Mouse (Mus musculus) forebrain, embryonic 13.5 days (tissue): ENCODE results near the gene Morn5. TPM values are rescaled to one million over a fixed set of nuclear protein-coding genes. Genes with fewer than 3 reads are reported as not detected.
A peak's percentile ranks its signal among the peaks of the same experiment; 100 is the strongest.

ENCODE experiments used
- ATAC-seq: fragments of 200-750 bp; cut with Nextera tagmentation; 2 replicates; pipeline ENCODE4 v1.8.0; 2017
- H3K27ac ChIP-seq: fragments of 300-500 bp; sonication (generic); 2 replicates; pipeline ENCODE4 v1.5.1; 2015; ENCODE audit warnings: inconsistent platforms, mild to moderate bottlenecking, moderate library complexity
- H3K27me3 ChIP-seq: fragments of 300-500 bp; sonication (generic); 2 replicates; pipeline ENCODE4 v1.6.1; 2015; ENCODE audit warnings: mild to moderate bottlenecking, inconsistent platforms
- H3K36me3 ChIP-seq: fragments of 300-500 bp; sonication (generic); 2 replicates; pipeline ENCODE4 v1.6.1; 2015; ENCODE audit warnings: mild to moderate bottlenecking, inconsistent platforms; ENCODE audit not compliant: poor library complexity, severe bottlenecking
- H3K4me1 ChIP-seq: fragments of 300-500 bp; sonication (generic); 2 replicates; pipeline ENCODE4 v1.6.1; 2015; ENCODE audit warnings: inconsistent platforms
- H3K4me2 ChIP-seq: fragments of 300-500 bp; sonication (generic); 2 replicates; pipeline ENCODE4 v1.6.1; 2015; ENCODE audit warnings: inconsistent platforms, mild to moderate bottlenecking, moderate library complexity
- H3K4me3 ChIP-seq: fragments of 300-500 bp; sonication (generic); 2 replicates; pipeline ENCODE4 v1.5.1; 2015; ENCODE audit warnings: mild to moderate bottlenecking, inconsistent platforms
- H3K9ac ChIP-seq: fragments of 300-500 bp; sonication (generic); 2 replicates; pipeline ENCODE4 v1.6.1; 2015; ENCODE audit warnings: mild to moderate bottlenecking, inconsistent platforms
- H3K9me3 ChIP-seq: fragments of 300-500 bp; sonication (generic); replicated peaks from 2 replicates; pipeline ENCODE4 v1.6.1; 2016; ENCODE audit warnings: inconsistent platforms
- WGBS: fragments of 180-500 bp; shearing (Covaris S2); methylation state at CpG from one replicate; pipeline ENCODE4 v1.1.7; 2015; 5-methylcytosine and 5-hydroxymethylcytosine counted together
- polyA plus RNA-seq: library from polyadenylated mRNA; unstranded; fragments of >200 nt; fragmentation: Nextera tagmentation; extraction: Ambion mirVana; gene quantifications from 2 replicates; pipeline ENCODE4 v1.2.1, GENCODE M21; 2015

Morn5 gene
- polyA plus RNA-seq = 2.0 and 4.1 TPM in 2 replicates

DNA sequence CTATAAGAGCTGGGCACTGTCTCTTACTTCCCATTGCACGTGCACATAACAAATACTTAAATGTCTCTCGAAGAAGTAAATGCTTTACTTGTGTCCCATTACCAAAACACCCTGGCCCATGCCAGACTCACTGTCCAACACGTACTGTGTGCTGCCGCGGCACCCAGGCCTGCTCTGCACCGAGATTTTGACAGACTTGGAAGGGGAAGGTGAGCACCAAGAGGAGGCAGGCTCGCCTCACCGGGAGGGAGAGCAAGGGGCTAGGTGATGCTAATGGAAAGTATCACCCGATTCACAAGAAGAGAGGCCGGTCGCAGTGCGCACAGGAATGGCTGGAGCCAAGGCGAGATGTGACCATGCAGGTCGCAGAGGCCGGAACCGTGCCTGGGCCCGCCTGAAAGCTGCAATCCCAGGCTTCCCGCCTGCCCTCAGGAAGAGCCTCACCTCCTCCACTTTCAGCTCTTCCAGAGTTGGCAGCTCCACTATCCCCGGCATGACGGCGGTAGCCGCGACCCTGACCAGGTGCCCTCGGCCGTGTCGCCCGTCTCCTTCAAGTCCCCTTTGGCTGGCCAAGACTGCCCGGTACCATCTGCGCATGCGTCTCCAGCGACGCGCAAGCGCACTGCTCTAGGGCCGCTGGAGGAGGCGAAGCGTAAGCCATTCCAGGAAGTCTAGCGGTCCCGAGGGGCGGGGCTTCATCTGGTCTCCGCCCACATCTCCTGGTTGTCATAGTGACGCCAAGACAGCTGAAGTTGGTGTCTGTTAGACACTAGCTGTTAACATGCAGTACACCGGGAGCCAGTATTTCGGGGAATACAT is at the start of gene Morn5, which contains the start of gene Ndufa8:
TSS of gene Morn5 (plus strand) at position 711 of the 819 bp plus-strand sequence.
TSS of gene Ndufa8 (minus strand) at position 659 of the 819 bp plus-strand sequence.
- peak within 1 kb of the TSS; percentile 92 for H3K9ac ChIP-seq
- peaks cover 13% of the 10 kb centered on the region for H3K4me1 ChIP-seq
- H3K4me3 ChIP-seq = peak within 1 kb of the TSS; percentile 77
- under 1% methylated on average over 44 of the region's 44 CpGs for WGBS
- H3K36me3 ChIP-seq = peaks cover 4% of the 10 kb centered on the region
- H3K27ac ChIP-seq = peak within 1 kb of the TSS; percentile 15; the same call in 1 of the 2 replicates
- peak within 1 kb of the TSS; percentile 73 for H3K4me2 ChIP-seq
- ATAC-seq = peak; percentile 97
- 0 out of 2 replicates have a peak, but pooled peaks cover 4% of the 10 kb centered on the region for H3K27me3 ChIP-seq
- no peaks in the 10 kb centered on the region for H3K9me3 ChIP-seq

DNA sequence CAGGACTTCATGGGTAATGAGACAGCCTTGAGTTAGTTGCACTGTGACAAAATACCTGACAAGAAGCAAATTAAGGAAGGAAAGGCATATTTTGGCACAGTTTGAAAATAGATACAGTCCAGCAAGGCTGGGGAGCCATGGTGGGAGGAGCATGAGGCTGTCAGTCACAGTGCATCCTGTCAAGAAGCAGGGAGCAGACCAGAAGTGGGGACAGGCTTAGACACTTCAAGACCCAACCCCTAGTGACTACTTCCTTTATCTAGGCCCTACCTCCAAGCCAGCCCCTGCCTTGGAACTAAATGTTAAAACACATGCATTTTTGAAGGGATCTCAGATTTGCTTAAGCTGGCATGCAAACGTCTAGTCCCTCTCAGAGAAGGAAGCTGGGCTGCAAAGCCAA is 48.9 kb upstream of the Morn5 start:
- Histone ChIP-seq H3K27me3 (peaks cover 4% of the 10 kb centered on the region; the same call in 1 of the 2 replicates), H3K4me3 (no peak overlapping the region), H3K9ac (no peak overlapping the region), H3K4me2 (no peak overlapping the region), H3K27ac (no peak overlapping the region), H3K36me3 (no peaks in the 10 kb centered on the region), H3K9me3 (no peaks in the 10 kb centered on the region), H3K4me1 (peaks cover 6% of the 10 kb centered on the region)
- WGBS = 66% methylated on average over 1 of the region's 1 CpGs
- no peak for ATAC-seq

DNA sequence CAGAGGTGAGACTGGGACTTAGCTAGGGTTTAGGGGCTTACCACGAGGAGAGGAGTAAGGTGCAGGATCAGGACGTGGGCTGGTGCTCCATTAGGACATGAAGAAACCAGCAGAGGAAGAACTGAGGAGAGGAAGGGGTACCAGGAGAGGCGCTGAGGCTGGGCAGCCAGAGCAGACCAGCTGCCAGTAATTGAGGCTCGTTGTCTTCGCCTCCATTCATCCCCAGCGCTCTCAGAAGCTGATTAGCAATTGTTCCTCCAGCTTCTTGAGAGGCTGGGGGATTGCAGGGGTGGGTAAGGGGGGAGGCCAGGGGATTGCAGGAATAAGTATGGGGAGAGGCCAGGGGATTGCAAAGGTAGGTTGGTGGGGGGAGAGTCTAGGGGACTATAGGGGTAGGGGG is 47.1 kb upstream of the Morn5 start:
- WGBS = 16% methylated on average over 6 of the region's 6 CpGs

DNA sequence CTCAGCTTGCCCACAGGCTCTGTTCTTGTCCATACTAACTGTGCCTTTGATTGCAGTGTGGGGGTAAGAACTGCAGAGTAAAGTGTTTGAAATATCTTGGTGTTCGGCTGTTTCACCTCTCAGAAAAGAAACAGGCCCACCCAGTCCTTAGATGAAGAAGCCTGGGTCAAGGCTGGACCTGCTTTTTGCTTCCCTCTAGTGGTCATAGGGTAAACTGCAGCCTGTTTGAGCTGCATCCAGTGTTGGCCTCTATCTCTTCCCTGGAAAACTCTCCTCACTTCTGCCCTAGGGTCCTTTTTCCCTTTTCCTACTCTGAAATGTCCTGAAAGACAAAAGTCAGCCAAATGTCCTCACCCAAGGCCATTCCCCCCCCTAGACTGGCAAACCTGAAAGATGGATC is 41.2 kb upstream of the Morn5 start:
- 27% methylated on average over 1 of the region's 1 CpGs for WGBS
- H3K27me3 ChIP-seq = peaks cover 24% of the 10 kb centered on the region
- H3K36me3 ChIP-seq = no peaks in the 10 kb centered on the region
- H3K4me1 ChIP-seq = peaks cover 20% of the 10 kb centered on the region
- no peak for ATAC-seq
- no peaks in the 10 kb centered on the region for H3K9me3 ChIP-seq
- H3K4me3 ChIP-seq = no peak overlapping the region
- H3K9ac ChIP-seq = no peak overlapping the region
- H3K27ac ChIP-seq = no peak overlapping the region
- no peak overlapping the region for H3K4me2 ChIP-seq

More for the DNA sequence above, 47.1 kb upstream of the Morn5 start:
- peak; percentile 79 for ATAC-seq
- Histone ChIP-seq H3K4me1 (peaks cover 6% of the 10 kb centered on the region), H3K9me3 (no peaks in the 10 kb centered on the region), H3K27me3 (peaks cover 9% of the 10 kb centered on the region; the same call in 1 of the 2 replicates), H3K36me3 (no peaks in the 10 kb centered on the region), H3K9ac (no peak overlapping the region), H3K4me3 (no peak overlapping the region), H3K27ac (peak overlapping the region; percentile 40; the same call in 1 of the 2 replicates), H3K4me2 (no peak overlapping the region)

DNA sequence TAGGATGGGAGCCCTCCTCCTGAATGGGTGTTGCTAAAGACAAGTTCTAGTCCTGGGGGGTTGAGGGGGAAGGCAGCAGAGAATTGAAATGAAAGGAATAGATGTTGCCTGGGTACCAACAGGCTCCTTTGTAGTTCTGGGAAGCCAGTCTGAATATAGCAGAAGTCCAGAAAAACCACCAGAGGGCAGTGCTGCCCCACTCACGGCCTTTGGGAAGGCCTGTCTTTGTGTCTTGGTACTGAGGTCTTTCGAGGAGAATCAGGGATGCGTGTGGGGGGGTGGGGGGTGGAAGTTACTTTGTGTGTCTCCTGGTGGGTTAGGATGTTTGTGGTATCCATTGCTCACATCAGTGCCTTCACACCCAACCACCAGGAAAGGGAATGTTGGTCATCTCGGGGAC is 39.9 kb upstream of the Morn5 start:
- no peaks in the 10 kb centered on the region for H3K9me3 ChIP-seq
- WGBS = 18% methylated on average over 4 of the region's 4 CpGs
- peaks cover 20% of the 10 kb centered on the region for H3K4me1 ChIP-seq
- ATAC-seq = peak; percentile 46
- H3K27me3 ChIP-seq = peaks cover 28% of the 10 kb centered on the region
- H3K36me3 ChIP-seq = no peaks in the 10 kb centered on the region
- H3K27ac ChIP-seq = no peak overlapping the region
- H3K4me3 ChIP-seq = no peak overlapping the region
- no peak overlapping the region for H3K9ac ChIP-seq
- H3K4me2 ChIP-seq = no peak overlapping the region

DNA sequence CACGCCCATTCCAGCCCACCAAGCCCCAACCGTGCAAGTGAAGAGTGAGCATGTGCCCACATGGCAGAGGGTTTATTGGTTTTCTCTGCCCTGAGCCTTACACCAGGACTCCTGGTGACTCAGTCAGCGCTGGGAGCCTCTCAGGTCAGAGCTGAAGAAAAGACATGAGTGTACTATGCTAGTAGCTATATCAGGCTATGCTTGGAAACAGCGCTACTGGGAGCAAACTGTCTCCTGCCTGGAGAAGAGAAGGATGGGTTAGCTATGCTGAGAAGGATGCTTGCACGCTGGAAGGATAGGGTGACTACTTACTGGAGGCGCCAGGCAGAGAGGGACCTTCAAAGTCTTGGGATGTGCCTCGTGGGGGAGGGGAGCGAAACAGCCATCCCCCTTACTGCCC is 38.7 kb upstream of the Morn5 start:
- Histone ChIP-seq H3K4me2 (peak overlapping the region; percentile 74), H3K27ac (peak overlapping the region; percentile 87), H3K36me3 (no peaks in the 10 kb centered on the region), H3K4me3 (no peak overlapping the region), H3K27me3 (peaks cover 28% of the 10 kb centered on the region), H3K9ac (peak overlapping the region; percentile 67; the same call in 1 of the 2 replicates), H3K4me1 (peaks cover 20% of the 10 kb centered on the region), H3K9me3 (no peaks in the 10 kb centered on the region)
- WGBS = 37% methylated on average over 8 of the region's 8 CpGs
- no peak; the same call in 1 of the 2 replicates for ATAC-seq

DNA sequence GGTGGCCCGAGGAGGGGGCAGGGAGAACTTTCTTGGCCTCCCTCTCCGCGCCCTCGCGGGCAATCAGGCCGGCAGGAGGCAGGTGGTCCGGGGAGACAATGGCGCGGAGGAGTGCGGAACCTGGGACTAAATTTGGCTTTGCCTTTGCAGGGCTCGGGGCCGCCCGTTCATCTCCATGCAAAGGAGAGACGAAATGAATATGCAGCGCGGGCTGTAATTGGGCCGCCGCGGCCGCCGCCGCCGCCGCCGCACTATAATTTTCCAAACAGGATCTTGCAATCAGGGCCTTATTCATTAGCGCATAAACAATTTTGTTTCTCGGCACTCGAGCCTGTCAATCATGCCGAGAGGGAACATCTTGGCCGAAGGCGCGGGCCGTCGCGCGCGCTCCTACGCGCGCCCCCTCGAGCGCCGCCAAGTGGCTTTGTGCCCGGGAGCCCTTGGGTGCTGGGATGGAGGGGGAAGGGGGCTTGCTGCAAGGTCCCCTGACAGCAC is 37.9 kb upstream of the Morn5 start:
- peak overlapping the region; percentile 45 for H3K4me3 ChIP-seq
- H3K4me1 ChIP-seq = peaks cover 20% of the 10 kb centered on the region
- H3K36me3 ChIP-seq = no peaks in the 10 kb centered on the region
- peak; percentile 80 for ATAC-seq
- peak overlapping the region; percentile 87 for H3K27ac ChIP-seq
- WGBS = under 1% methylated on average over 44 of the region's 44 CpGs
- H3K9me3 ChIP-seq = no peaks in the 10 kb centered on the region
- H3K27me3 ChIP-seq = peaks cover 24% of the 10 kb centered on the region
- H3K9ac ChIP-seq = peak overlapping the region; percentile 67
- H3K4me2 ChIP-seq = peak overlapping the region; percentile 74

DNA sequence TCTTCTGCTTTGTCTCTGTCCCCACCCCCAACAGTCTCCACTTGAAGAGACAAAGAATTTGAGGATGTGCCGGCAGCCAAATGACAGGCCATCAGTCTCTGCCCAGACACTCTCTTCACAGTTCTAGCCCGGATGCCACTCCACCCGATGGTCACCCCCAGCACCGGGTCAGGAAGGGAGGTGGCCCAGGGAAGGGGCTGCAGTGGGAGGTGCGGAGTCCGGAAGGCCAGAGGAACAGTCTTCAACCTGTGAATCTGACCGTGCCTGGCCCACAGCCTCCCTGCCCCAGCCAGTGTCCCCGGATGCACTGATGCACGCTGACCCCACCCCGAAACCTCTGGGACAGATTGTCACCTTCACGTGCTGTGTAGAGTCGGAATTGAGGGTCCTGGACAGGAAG is 36.2 kb upstream of the Morn5 start:
- Histone ChIP-seq H3K27me3 (peaks cover 23% of the 10 kb centered on the region), H3K4me3 (no peak overlapping the region), H3K9me3 (no peaks in the 10 kb centered on the region), H3K4me2 (no peak overlapping the region), H3K36me3 (no peaks in the 10 kb centered on the region), H3K4me1 (peaks cover 20% of the 10 kb centered on the region), H3K9ac (no peak overlapping the region), H3K27ac (no peak overlapping the region)
- ATAC-seq = no peak
- WGBS = 69% methylated on average over 12 of the region's 12 CpGs

DNA sequence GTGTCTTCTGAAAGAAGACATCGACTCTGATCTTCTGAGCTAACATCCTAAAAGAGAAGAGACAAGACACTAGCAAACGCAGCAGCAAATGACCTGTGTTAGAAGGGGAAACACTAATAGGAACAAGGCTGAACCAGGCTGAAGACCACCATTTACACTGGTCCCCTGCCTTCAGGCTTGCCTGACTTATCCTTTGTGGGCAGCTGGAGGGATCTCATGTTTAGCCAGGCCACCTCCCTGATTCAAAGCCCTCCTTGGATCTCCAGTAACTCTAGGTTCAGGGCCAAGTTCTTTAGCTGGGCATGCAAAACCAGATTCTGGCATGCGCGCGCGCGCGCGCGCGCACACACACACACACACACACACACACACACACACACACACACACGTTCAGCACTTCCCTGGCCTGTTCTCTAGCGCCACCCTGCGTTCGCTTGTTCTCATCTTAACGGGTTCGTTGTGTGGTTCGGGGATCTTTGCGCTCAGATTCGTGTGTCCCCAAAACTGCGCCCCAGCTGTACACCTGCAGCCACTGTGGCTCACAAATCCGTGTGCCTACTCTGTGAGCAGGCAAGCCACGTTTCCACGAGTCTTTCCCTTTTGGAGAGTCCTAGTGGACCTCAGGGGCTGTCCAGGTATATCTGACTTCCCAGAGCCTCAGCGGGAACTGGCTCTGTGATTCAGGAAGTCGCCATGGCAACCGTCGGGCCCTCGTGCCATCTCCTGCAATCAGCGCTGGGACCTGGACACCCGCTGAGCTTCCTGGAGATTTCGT is 27.7 kb upstream of the Morn5 start:
- H3K4me1 ChIP-seq = peaks cover 12% of the 10 kb centered on the region
- H3K27me3 ChIP-seq = 0 out of 2 replicates have a peak, but pooled peaks cover 9% of the 10 kb centered on the region
- H3K9ac ChIP-seq = peak overlapping the region; percentile 48
- no peak overlapping the region for H3K27ac ChIP-seq
- 7% methylated on average over 32 of the region's 32 CpGs for WGBS
- no peaks in the 10 kb centered on the region for H3K9me3 ChIP-seq
- H3K4me2 ChIP-seq = peak overlapping the region; percentile 60
- no peaks in the 10 kb centered on the region for H3K36me3 ChIP-seq
- peak overlapping the region; percentile 28 for H3K4me3 ChIP-seq
- ATAC-seq = peak; percentile 79

DNA sequence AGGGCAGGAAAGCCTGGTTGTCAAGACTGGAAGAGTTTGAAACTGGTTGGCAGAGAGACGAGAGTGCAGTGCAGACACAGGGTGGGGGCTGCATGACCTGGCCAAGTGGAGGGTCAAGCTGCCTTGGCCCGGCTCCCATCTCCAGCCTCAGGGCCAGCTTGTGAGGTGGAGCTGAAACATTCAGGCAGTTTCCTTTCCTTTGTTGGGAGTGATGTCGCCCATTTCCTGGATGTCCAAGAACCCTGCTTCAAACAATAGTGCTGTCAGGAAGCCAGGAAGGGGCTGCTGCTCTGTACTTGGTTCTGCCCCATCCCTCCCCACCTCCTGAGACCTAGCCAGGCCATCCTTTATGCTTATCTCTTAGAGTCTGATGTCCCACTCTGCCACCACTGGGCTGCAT is 26.0 kb upstream of the Morn5 start:
- H3K9ac ChIP-seq = no peak overlapping the region
- no peak overlapping the region for H3K27ac ChIP-seq
- WGBS = 72% methylated on average over 3 of the region's 3 CpGs
- H3K4me3 ChIP-seq = no peak overlapping the region
- H3K27me3 ChIP-seq = 0 out of 2 replicates have a peak, but pooled peaks cover 9% of the 10 kb centered on the region
- peaks cover 12% of the 10 kb centered on the region for H3K4me1 ChIP-seq
- H3K36me3 ChIP-seq = no peaks in the 10 kb centered on the region
- ATAC-seq = no peak
- no peak overlapping the region for H3K4me2 ChIP-seq
- H3K9me3 ChIP-seq = no peaks in the 10 kb centered on the region

DNA sequence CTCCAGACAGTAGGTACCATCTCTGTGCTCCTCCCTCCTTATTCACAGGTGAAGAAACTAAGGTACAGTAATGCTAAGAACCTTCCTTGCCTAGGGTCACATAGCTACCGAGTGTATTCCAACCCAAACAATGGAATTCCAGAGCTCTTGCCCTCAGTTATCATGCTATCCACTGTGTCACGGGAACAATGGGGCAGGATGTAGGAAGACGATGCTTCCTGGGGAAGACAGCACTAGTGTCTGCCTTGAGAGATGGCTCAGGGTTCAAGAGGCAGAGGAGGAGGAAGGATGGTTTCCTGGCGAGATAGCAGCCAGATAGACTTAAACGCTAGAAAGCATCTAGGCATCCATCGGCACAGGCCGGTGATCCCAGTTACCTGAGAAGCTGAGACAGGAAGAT is 16.4 kb upstream of the Morn5 start:
- no peak overlapping the region for H3K4me2 ChIP-seq
- no peak overlapping the region for H3K9ac ChIP-seq
- H3K27ac ChIP-seq = no peak overlapping the region
- 0 out of 2 replicates have a peak, but pooled peaks cover 3% of the 10 kb centered on the region for H3K4me1 ChIP-seq
- H3K36me3 ChIP-seq = peaks cover 32% of the 10 kb centered on the region
- WGBS = 85% methylated on average over 7 of the region's 7 CpGs
- H3K9me3 ChIP-seq = no peaks in the 10 kb centered on the region
- H3K4me3 ChIP-seq = no peak overlapping the region
- no peak for ATAC-seq
- H3K27me3 ChIP-seq = no peaks in the 10 kb centered on the region

DNA sequence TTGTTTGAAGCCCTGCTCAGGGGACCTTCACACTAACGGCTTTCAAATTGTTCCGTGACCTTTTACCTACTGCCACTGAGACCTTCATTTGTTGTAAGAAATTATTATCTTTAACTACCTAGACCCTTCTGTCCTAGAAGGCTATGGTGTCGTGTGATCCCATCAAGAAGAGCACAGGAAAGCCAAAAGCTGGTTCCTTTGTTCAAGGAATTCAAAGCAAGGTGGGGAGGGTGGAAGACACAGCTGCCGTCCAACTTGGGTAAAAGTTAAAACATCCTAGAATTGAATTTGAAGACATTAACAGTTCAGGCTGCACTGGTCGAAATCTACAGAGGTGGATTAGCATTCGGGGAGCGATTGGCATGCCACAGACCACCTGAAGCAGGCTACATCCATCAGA is 15.3 kb upstream of the Morn5 start:
- H3K27me3 ChIP-seq = no peaks in the 10 kb centered on the region
- H3K9me3 ChIP-seq = no peaks in the 10 kb centered on the region
- ATAC-seq = no peak
- H3K4me2 ChIP-seq = no peak overlapping the region
- no peak overlapping the region for H3K27ac ChIP-seq
- peaks cover 42% of the 10 kb centered on the region for H3K36me3 ChIP-seq
- no peak overlapping the region for H3K4me3 ChIP-seq
- 83% methylated on average over 7 of the region's 7 CpGs for WGBS
- H3K4me1 ChIP-seq = no peaks in the 10 kb centered on the region
- no peak overlapping the region for H3K9ac ChIP-seq
